ENCODE assay signal across 28 mouse cellular contexts in the genomic region with DNA sequence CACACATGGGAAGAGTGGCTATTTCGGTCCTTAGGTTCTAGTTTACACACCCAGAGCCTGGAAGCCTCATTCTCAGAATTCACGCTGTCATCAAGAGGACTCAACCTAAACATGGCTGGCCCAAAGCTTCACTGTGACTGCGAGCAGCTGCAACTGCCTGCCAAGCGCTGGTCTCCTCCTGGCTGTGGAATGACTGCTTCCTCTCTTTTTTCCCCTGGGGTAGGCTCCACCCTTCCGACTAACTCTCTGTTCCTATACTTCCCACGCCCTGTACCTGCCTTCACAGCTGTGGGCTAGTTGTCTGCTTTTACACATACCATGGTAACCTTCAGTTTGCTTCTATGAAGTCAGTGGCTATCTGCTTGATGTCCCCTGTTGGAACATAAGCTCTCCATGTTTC.
DNase-seq lines count a peak whose midpoint lies in the region; ATAC-seq lines count a peak whose summit lies in the region.
"Had no signal": no experiment of that assay in that cellular context is flagged by ENCODE, and none has a peak within 500 bp of the region (broad histone marks: within the 10 kb centered on the region; RNA-seq: fewer than 3 reads in every experiment).

No protein-coding gene starts in this region.

- H3K4me1 ChIP-seq in heart, embryonic 14.5 days (ENCODE audit: control insufficient read depth in 2 of 2, insufficient read depth in 2 of 2, low read length in 2 of 2) = peaks cover 34 to 38% of the 10 kb centered on the region in 2 experiments
- H3K4me1 ChIP-seq: liver, embryonic 12.5 days had no signal

- 33% methylated on average over 6 of the region's 6 CpGs for WGBS in heart, embryonic 14.5 days

- no peaks in the 10 kb centered on the region for H3K36me3 ChIP-seq in heart, embryonic 14.5 days (ENCODE audit: control insufficient read depth, insufficient read depth, low read length)
- H3K36me3 ChIP-seq: embryonic facial prominence, embryonic 10.5 days; embryonic facial prominence, embryonic 15.5 days; hindbrain, embryonic 13.5 days; liver, embryonic 12.5 days; neural tube, embryonic 12.5 days had no signal

- ATAC-seq in heart, embryonic 14.5 days (ENCODE audit: insufficient number of reproducible peaks, insufficient read depth, low FRiP score, low read depth) = no peak
- ATAC-seq in inflammation-experienced regulatory T-cells, adult 6 months = no peak
- ATAC-seq: forebrain, embryonic 13.5 days; intestine, postnatal 0 days; liver, embryonic 12.5 days; liver, postnatal 0 days; midbrain, embryonic 16.5 days had no signal

- no peaks in the 10 kb centered on the region for H3K27me3 ChIP-seq in heart, embryonic 14.5 days (ENCODE audit: control insufficient read depth, insufficient read depth, low read length)
- H3K27me3 ChIP-seq: embryonic facial prominence, embryonic 15.5 days; forebrain, embryonic 13.5 days; hindbrain, embryonic 13.5 days; liver, embryonic 12.5 days; neural tube, embryonic 12.5 days had no signal

- intact Hi-C loops in heart, postnatal 10 days (cut with DNase I) = no loop called here

- H3K4me2 ChIP-seq in heart, embryonic 14.5 days (ENCODE audit: low read length) = no peak overlapping the region
- H3K4me2 ChIP-seq: embryonic facial prominence, embryonic 15.5 days; forebrain, embryonic 13.5 days; hindbrain, embryonic 13.5 days; liver, embryonic 12.5 days; midbrain, embryonic 11.5 days; neural tube, embryonic 12.5 days had no signal

- 0 out of 2 replicates have a peak overlapping the region, but pooled peaks have one; percentile 0 for H3K9ac ChIP-seq in heart, embryonic 14.5 days (ENCODE audit: low read length)
- H3K9ac ChIP-seq: embryonic facial prominence, embryonic 15.5 days; forebrain, embryonic 13.5 days; hindbrain, embryonic 13.5 days; liver, embryonic 12.5 days; liver, postnatal 0 days; neural tube, embryonic 12.5 days had no signal

- H3K9me3 ChIP-seq in heart, embryonic 14.5 days (ENCODE audit: control insufficient read depth, low read length) = no peaks in the 10 kb centered on the region
- H3K9me3 ChIP-seq: embryonic facial prominence, embryonic 10.5 days; embryonic facial prominence, embryonic 15.5 days; forebrain, embryonic 13.5 days; hindbrain, embryonic 13.5 days; liver, embryonic 12.5 days; neural tube, embryonic 12.5 days had no signal

- no peak overlapping the region for H3K4me3 ChIP-seq in heart, embryonic 14.5 days (ENCODE audit: control insufficient read depth in 1 of 2, insufficient read depth in 1 of 2, low read depth in 1 of 2, low read length in 2 of 2)
- H3K4me3 ChIP-seq: embryonic facial prominence, embryonic 10.5 days; embryonic facial prominence, embryonic 15.5 days; forebrain, embryonic 13.5 days; hindbrain, embryonic 13.5 days; liver, embryonic 12.5 days; neural tube, embryonic 12.5 days had no signal

- peak; percentile 42 for DNase-seq in heart, adult 8-10 months (ENCODE audit: low spot score)
- no peak for DNase-seq in heart, postnatal 10 days
- DNase-seq in ZHBTc4 (ENCODE audit: low read depth, low spot score) = peak; percentile 59
- DNase-seq in spleen, postnatal 36 days (ENCODE audit: low spot score in 2 of 2) = no peak
- no peak for DNase-seq in cerebellum, adult 11-12 months
- DNase-seq: adrenal gland, postnatal 25 days; cerebellum, adult 2 months; cerebellum, postnatal 14 days; gastrocnemius, postnatal 14 days; kidney, adult 9 months; kidney, postnatal 10 days; layer of hippocampus, postnatal 36 days; left cerebral cortex, postnatal 4 days; liver, postnatal 0 days; lung, postnatal 36 days; right cerebral cortex, postnatal 4 days; thymus, postnatal 4 days had no signal

- H3K27ac ChIP-seq in heart, embryonic 14.5 days (replicated peaks in 1 of 2; ENCODE audit: control insufficient read depth in 1 of 2, insufficient read depth in 1 of 2, low read depth in 2 of 2, low read length in 2 of 2) = peak overlapping the region; percentile 41 to 77
- H3K27ac ChIP-seq: embryonic facial prominence, embryonic 10.5 days; embryonic facial prominence, embryonic 15.5 days; forebrain, embryonic 13.5 days; hindbrain, embryonic 13.5 days; liver, embryonic 12.5 days; neural tube, embryonic 12.5 days had no signal

Comparison
In these comparisons a context has a peak if more than half of its experiments do, and no peak if none do; other contexts are left out.
1. DNase-seq: peak in heart, adult 8-10 months (single experiment) and ZHBTc4 (single experiment); none in heart, postnatal 10 days (0 of 2), spleen, postnatal 36 days (0 of 2) and cerebellum, adult 11-12 months (single experiment).